Mouse (Mus musculus) forebrain, embryonic 16.5 days (tissue): ENCODE data around the gene Bcl2l15. TPM values are rescaled to one million over a fixed set of nuclear protein-coding genes. Genes with fewer than 3 reads are reported as not detected.

Experiments
- ATAC-seq: fragments of 200-750 bp; cut with Nextera tagmentation; 2 replicates; pipeline ENCODE4 v1.8.0; 2017; ENCODE audit warnings: mild to moderate bottlenecking, moderate library complexity
- H3K27ac ChIP-seq: fragments of 300-500 bp; sonication (generic); 2 replicates; pipeline ENCODE4 v1.5.1; 2014; ENCODE audit warnings: low read length, control low read depth
- H3K27me3 ChIP-seq: fragments of 300-500 bp; sonication (generic); replicated peaks from 2 replicates; pipeline ENCODE4 v1.6.1; 2014; ENCODE audit warnings: low read length; ENCODE audit not compliant: control insufficient read depth, insufficient read depth
- H3K36me3 ChIP-seq: fragments of 300-500 bp; sonication (generic); 2 replicates; pipeline ENCODE4 v1.6.1; 2014; ENCODE audit not compliant: control insufficient read depth, insufficient read depth
- H3K4me1 ChIP-seq: fragments of 300-500 bp; sonication (generic); replicated peaks from 2 replicates; pipeline ENCODE4 v1.6.1; 2014; ENCODE audit warnings: low read length; ENCODE audit not compliant: control insufficient read depth, insufficient read depth
- H3K4me2 ChIP-seq: fragments of 300-500 bp; sonication (generic); 2 replicates; pipeline ENCODE4 v1.6.1; 2014; ENCODE audit warnings: mild to moderate bottlenecking, low read length, control low read depth
- H3K4me3 ChIP-seq: fragments of 300-500 bp; sonication (generic); replicated peaks from 2 replicates; pipeline ENCODE4 v1.5.1; 2014; ENCODE audit warnings: mild to moderate bottlenecking, low read length, control low read depth
- H3K9ac ChIP-seq: fragments of 300-500 bp; sonication (generic); replicated peaks from 2 replicates; pipeline ENCODE4 v1.6.1; 2014; ENCODE audit warnings: low read depth, low read length, control low read depth
- H3K9me3 ChIP-seq: fragments of 300-500 bp; sonication (generic); 2 replicates; pipeline ENCODE4 v1.6.1; 2016; ENCODE audit warnings: low read length; ENCODE audit not compliant: control insufficient read depth
- whole genome bisulfite sequencing: fragments of 180-500 bp; shearing (Covaris S2); extraction: QIAGEN DNeasy Blood & Tissue Kit; methylation state at CpG from one replicate; pipeline ENCODE4 v1.1.7; 2014; 5-methylcytosine and 5-hydroxymethylcytosine counted together
- polyA plus RNA-seq: library from polyadenylated mRNA; unstranded; fragments of >200 nt; fragmentation: Nextera tagmentation; extraction: Ambion mirVana; gene quantifications from 2 replicates; pipeline ENCODE4 v1.2.1, GENCODE M21; 2015

Gene Bcl2l15
- polyA plus RNA-seq, 1 experiment from 2014 or later, result 0.86 TPM

DNA sequence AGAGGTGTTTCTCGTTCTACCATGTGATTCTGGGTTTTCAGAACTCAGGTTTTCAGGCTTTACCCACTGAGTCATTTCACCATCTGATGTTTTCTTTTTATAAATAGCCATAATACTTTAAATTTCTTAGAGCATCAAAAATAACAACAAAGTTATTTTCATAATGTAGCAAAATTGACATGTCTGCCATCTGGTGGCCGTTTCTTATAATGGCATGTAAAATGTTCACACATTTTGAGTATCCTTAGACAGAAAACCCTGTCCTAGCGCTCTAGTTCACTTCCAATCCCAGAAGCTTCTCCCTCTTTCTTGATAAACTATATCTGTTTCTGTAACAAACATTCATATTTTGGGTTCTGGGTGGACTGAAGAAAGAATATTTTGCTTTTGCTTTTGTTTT lies 55.2 kb downstream of the Bcl2l15 start:
- Histone ChIP-seq H3K27me3 (no peaks in the 10 kb centered on the region), H3K9me3 (no peaks in the 10 kb centered on the region), H3K4me3 (no peak overlapping the region), H3K4me2 (no peak overlapping the region), H3K36me3 (no peaks in the 10 kb centered on the region), H3K9ac (no peak overlapping the region), H3K27ac (no peak overlapping the region), H3K4me1 (no peaks in the 10 kb centered on the region)
- 32% methylated on average over 3 of the region's 3 CpGs for WGBS
- ATAC-seq, result no peak

DNA sequence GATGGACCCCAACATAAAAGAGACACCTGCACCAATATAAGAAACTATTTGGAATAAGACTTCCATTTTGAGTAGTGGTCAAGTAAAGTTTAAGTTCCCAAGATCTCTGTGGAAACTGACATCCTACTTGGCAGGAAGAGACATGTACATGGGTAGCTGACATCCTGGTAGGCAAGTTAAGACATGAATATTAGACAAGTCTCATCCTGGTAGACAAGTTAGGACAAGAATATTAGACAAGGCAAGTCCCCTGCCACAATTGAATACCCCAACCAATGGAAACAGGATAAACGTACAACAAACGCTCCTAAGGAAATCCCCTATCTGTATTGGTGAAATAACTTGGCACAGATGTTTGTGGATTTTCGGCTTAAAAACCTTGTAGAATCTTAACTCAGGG lies 61.0 kb downstream of the Bcl2l15 start:
- Histone ChIP-seq H3K27me3 (no peaks in the 10 kb centered on the region), H3K9me3 (no peaks in the 10 kb centered on the region), H3K27ac (no peak overlapping the region), H3K9ac (no peak overlapping the region), H3K4me1 (no peaks in the 10 kb centered on the region), H3K4me2 (no peak overlapping the region), H3K36me3 (no peaks in the 10 kb centered on the region), H3K4me3 (no peak overlapping the region)
- WGBS, result 89% methylated on average over 3 of the region's 3 CpGs
- no peak for ATAC-seq

Other genes with a start within 250 kb of the Bcl2l15 start
- 0.16 and 0.17 TPM in 2 replicates for gene Atg4a-ps, start 186.5 kb upstream of the Bcl2l15 start, polyA plus RNA-seq
- gene Olfml3, start 94.6 kb upstream of the Bcl2l15 start, polyA plus RNA-seq, result 5.1 and 6.8 TPM in 2 replicates
- not detected in 2 replicates for gene Gm10964, start 93.2 kb upstream of the Bcl2l15 start, polyA plus RNA-seq
- gene Hipk1, start 41.0 kb upstream of the Bcl2l15 start, polyA plus RNA-seq, result 12.7 and 13.6 TPM in 2 replicates
- 26.2 and 26.8 TPM in 2 replicates for gene Dclre1b, start 23.2 kb upstream of the Bcl2l15 start, polyA plus RNA-seq
- gene Ap4b1, start 23.1 kb upstream of the Bcl2l15 start, polyA plus RNA-seq, result 24.2 and 25.9 TPM in 2 replicates
- 0.13 and 0.14 TPM in 2 replicates for gene Gm43064, start 23.0 kb upstream of the Bcl2l15 start, polyA plus RNA-seq
- 0.10 and 0.24 TPM in 2 replicates for gene Ptpn22, start 27.2 kb downstream of the Bcl2l15 start, polyA plus RNA-seq
- gene Rsbn1, start 81.5 kb downstream of the Bcl2l15 start, polyA plus RNA-seq, result 21.1 and 23.4 TPM in 2 replicates
- gene Phtf1, start 135.5 kb downstream of the Bcl2l15 start, polyA plus RNA-seq, result 26.0 and 30.3 TPM in 2 replicates